Mouse (Mus musculus) stomach, postnatal 0 days (tissue): ENCODE data around the gene Rps6ka1.

Source experiments
- CTCF ChIP-seq: IDR thresholded peaks from 2 replicates; pipeline ENCODE4 v1.5.1; 2016; ENCODE audit warnings: antibody characterized with exemption, low read depth, mild to moderate bottlenecking, moderate library complexity
- EP300 ChIP-seq: optimal IDR thresholded peaks from 2 replicates; pipeline ENCODE3; 2016; ENCODE audit warnings: antibody characterized with exemption

DNA sequence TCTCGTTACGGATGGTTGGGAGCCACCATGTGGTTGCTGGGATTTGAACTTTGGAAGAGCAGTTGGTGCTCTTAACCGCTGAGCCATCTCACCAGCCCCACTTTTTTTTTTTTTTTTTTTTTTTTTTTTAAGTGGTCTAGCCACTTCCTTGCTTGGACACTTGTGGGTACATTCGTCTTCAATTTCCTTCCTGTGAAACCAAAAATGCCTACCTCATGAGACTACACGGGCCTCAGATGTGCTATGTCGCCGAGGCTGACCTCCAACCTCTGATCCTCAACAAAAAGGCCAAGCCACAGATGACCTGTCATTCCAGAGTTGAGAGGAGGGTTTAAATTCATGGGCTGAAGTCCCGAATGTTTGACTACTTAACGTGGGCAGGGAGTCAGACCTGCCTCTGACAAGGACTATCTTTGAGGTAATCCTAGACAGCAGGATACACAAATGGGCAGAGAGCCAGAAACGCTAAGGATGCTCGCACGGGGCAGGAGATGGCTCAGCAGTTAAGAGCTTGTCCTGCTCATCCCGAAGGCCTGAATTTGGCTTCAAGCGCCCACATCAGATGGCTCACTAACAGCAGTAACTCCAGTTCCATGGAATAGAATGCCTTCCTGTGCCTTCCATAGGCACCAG lies 43.3 kb downstream of the Rps6ka1 start:
- TF ChIP-seq CTCF (no peak), EP300 (no peak)
